Mouse (Mus musculus) MEL (cell line): Measurements from ENCODE around the gene Tspan4. TPM values are rescaled to one million over a fixed set of nuclear protein-coding genes. Genes with fewer than 3 reads are reported as not detected.

Source experiments
- DNase-seq: peaks from one replicate; pipeline ENCODE4 v3.0.0; 2011; ENCODE audit warnings: low read depth, low spot score
- H3K27ac ChIP-seq: 2 replicates; pipeline ENCODE4 v1.5.1; 2012; ENCODE audit warnings: low read depth, mild to moderate bottlenecking, control low read depth, low read length, moderate library complexity; ENCODE audit not compliant: control insufficient read depth
- H3K27me3 ChIP-seq, 2 experiments: fragments of 150-350 bp in 1 of 2; sonication (generic) in 1 of 2; 2 replicates each; pipeline ENCODE4 v1.6.1; 2012; ENCODE audit warnings: low read length in 2 of 2, mild to moderate bottlenecking in 2 of 2, improper control_type of control experiment in 1 of 2, moderate library complexity in 1 of 2; ENCODE audit not compliant: insufficient read depth in 2 of 2, control insufficient read depth in 1 of 2
- H3K36me3 ChIP-seq, 2 experiments: 2 replicates each; pipeline ENCODE4 v1.6.1; 2012 to 2014; ENCODE audit warnings: low read length in 2 of 2, improper control_type of control experiment in 1 of 2, inconsistent platforms in 1 of 2, mild to moderate bottlenecking in 1 of 2; ENCODE audit not compliant: insufficient read depth in 2 of 2, control insufficient read depth in 1 of 2
- H3K4me1 ChIP-seq, 2 experiments: fragments of 150-350 bp in 1 of 2; sonication (generic) in 1 of 2; 2 replicates each; pipeline ENCODE4 v1.6.1; 2012; ENCODE audit warnings: low read length in 2 of 2, improper control_type of control experiment in 1 of 2, mild to moderate bottlenecking in 1 of 2; ENCODE audit not compliant: insufficient read depth in 2 of 2, control insufficient read depth in 1 of 2
- H3K4me3 ChIP-seq, 2 experiments: fragments of 150-350 bp in 1 of 2; sonication (generic) in 1 of 2; 2 replicates each; pipeline ENCODE4 v1.5.1; 2012; ENCODE audit warnings: low read depth in 2 of 2, low read length in 2 of 2, mild to moderate bottlenecking in 2 of 2, moderate library complexity in 2 of 2, control low read depth in 1 of 2, improper control_type of control experiment in 1 of 2; ENCODE audit not compliant: control insufficient read depth in 1 of 2, insufficient read depth in 1 of 2
- H3K79me2 ChIP-seq: 2 replicates; pipeline ENCODE4 v1.6.1; 2012; ENCODE audit warnings: mild to moderate bottlenecking, low read length, moderate library complexity; ENCODE audit not compliant: control insufficient read depth, poor library complexity, insufficient read depth
- H3K9ac ChIP-seq: 2 replicates; pipeline ENCODE4 v1.6.1; 2012; ENCODE audit warnings: low read depth, mild to moderate bottlenecking, control low read depth, low read length, moderate library complexity; ENCODE audit not compliant: control insufficient read depth, poor library complexity, severe bottlenecking
- H3K9me3 ChIP-seq: fragments of 150-350 bp; sonication (generic); replicated peaks from 2 replicates; pipeline ENCODE4 v1.6.1; 2012; ENCODE audit warnings: mild to moderate bottlenecking, low read length, improper control_type of control experiment, moderate library complexity; ENCODE audit not compliant: insufficient read depth
- CHD1 ChIP-seq: IDR thresholded peaks from 2 replicates; pipeline ENCODE4 v1.6.1; 2012; ENCODE audit warnings: low read depth, mild to moderate bottlenecking, inconsistent platforms, low read length, improper control_type of control experiment
- CTCF ChIP-seq, 3 experiments: IDR thresholded peaks in 2 of 3; conservative IDR thresholded peaks in 1 of 3; 2 replicates each; pipeline ENCODE4 v1.5.1; 2011 to 2012; ENCODE audit warnings: low read length in 3 of 3, low read depth in 2 of 3, mild to moderate bottlenecking in 2 of 3, improper control_type of control experiment in 1 of 3, inconsistent platforms in 1 of 3, mixed read lengths in 1 of 3, moderate library complexity in 1 of 3; ENCODE audit not compliant: control insufficient read depth in 1 of 3, insufficient read depth in 1 of 3, poor library complexity in 1 of 3, severe bottlenecking in 1 of 3
- E2F4 ChIP-seq: IDR thresholded peaks from 2 replicates; pipeline ENCODE4 v1.6.1; 2011; ENCODE audit warnings: low read depth, low read length, improper control_type of control experiment, borderline replicate concordance
- ELF1 ChIP-seq: IDR thresholded peaks from 2 replicates; pipeline ENCODE4 v1.6.1; 2014; ENCODE audit warnings: low read depth, mild to moderate bottlenecking, inconsistent platforms, low read length, improper control_type of control experiment, moderate library complexity
- EP300 ChIP-seq, 2 experiments: IDR thresholded peaks; 2 replicates each; pipeline ENCODE4 v1.6.1; 2011; ENCODE audit warnings: improper control_type of control experiment in 2 of 2, low read length in 2 of 2, low read depth in 1 of 2, mild to moderate bottlenecking in 1 of 2
- GABPA ChIP-seq: IDR thresholded peaks from 2 replicates; pipeline ENCODE4 v1.6.1; 2012; ENCODE audit warnings: low read depth, mild to moderate bottlenecking, inconsistent platforms, low read length, improper control_type of control experiment, moderate library complexity
- GATA1 ChIP-seq: IDR thresholded peaks from 2 replicates; pipeline ENCODE4 v1.6.1; 2011; ENCODE audit warnings: low read depth, low read length, improper control_type of control experiment
- HCFC1 ChIP-seq: IDR thresholded peaks from 2 replicates; pipeline ENCODE4 v1.6.1; 2012; ENCODE audit warnings: low read depth, mild to moderate bottlenecking, inconsistent platforms, low read length, improper control_type of control experiment, moderate library complexity
- MAX ChIP-seq: IDR thresholded peaks from 2 replicates; pipeline ENCODE4 v1.6.1; 2011; ENCODE audit warnings: low read length, improper control_type of control experiment
- MEF2A ChIP-seq: IDR thresholded peaks from 2 replicates; pipeline ENCODE4 v1.6.1; 2014; ENCODE audit warnings: low read depth, mild to moderate bottlenecking, inconsistent platforms, low read length, improper control_type of control experiment; ENCODE audit not compliant: poor library complexity, insufficient replicate concordance, severe bottlenecking; ENCODE audit errors: extremely low read depth
- MXI1 ChIP-seq: IDR thresholded peaks from 2 replicates; pipeline ENCODE4 v1.6.1; 2011; ENCODE audit warnings: mild to moderate bottlenecking, low read depth, low read length, improper control_type of control experiment
- MYC ChIP-seq: IDR thresholded peaks from 2 replicates; pipeline ENCODE4 v1.6.1; 2011; ENCODE audit warnings: low read depth, mild to moderate bottlenecking, low read length, improper control_type of control experiment, moderate library complexity
- NELFE ChIP-seq: IDR thresholded peaks from 2 replicates; pipeline ENCODE4 v1.6.1; 2011; ENCODE audit warnings: low read depth, low read length, improper control_type of control experiment
- NRF1 ChIP-seq: IDR thresholded peaks from 2 replicates; pipeline ENCODE4 v1.6.1; 2014; ENCODE audit warnings: low read depth, mild to moderate bottlenecking, inconsistent platforms, low read length, improper control_type of control experiment, moderate library complexity; ENCODE audit not compliant: poor library complexity, insufficient read depth, severe bottlenecking
- POLR2A ChIP-seq, 2 experiments: IDR thresholded peaks; 2 replicates each; pipeline ENCODE4 v1.6.1; 2011 to 2012; ENCODE audit warnings: low read length in 2 of 2, mild to moderate bottlenecking in 2 of 2, control low read depth in 1 of 2, improper control_type of control experiment in 1 of 2, low read depth in 1 of 2, moderate library complexity in 1 of 2; ENCODE audit not compliant: control insufficient read depth in 1 of 2, insufficient read depth in 1 of 2, poor library complexity in 1 of 2
- POLR2AphosphoS5 ChIP-seq: IDR thresholded peaks from 2 replicates; pipeline ENCODE4 v1.6.1; 2012; ENCODE audit warnings: low read depth, borderline replicate concordance, mild to moderate bottlenecking, inconsistent platforms, low read length, moderate library complexity, mixed read lengths
- RAD21 ChIP-seq: IDR thresholded peaks from 2 replicates; pipeline ENCODE4 v1.6.1; 2011; ENCODE audit warnings: mild to moderate bottlenecking, low read depth, low read length, improper control_type of control experiment
- SMC3 ChIP-seq: IDR thresholded peaks from 2 replicates; pipeline ENCODE4 v1.6.1; 2011; ENCODE audit warnings: low read depth, low read length, improper control_type of control experiment
- TAL1 ChIP-seq: IDR thresholded peaks from 2 replicates; pipeline ENCODE4 v1.6.1; 2012; ENCODE audit warnings: mild to moderate bottlenecking, inconsistent platforms, low read length, moderate library complexity, mixed read lengths
- TCF12 ChIP-seq: IDR thresholded peaks from 2 replicates; pipeline ENCODE4 v1.6.1; 2014; ENCODE audit warnings: low read depth, mild to moderate bottlenecking, inconsistent platforms, low read length, improper control_type of control experiment, moderate library complexity
- USF2 ChIP-seq, 2 experiments: IDR thresholded peaks; 2 replicates each; pipeline ENCODE4 v1.6.1; 2011 to 2012; ENCODE audit warnings: improper control_type of control experiment in 2 of 2, low read length in 2 of 2, borderline replicate concordance in 1 of 2, inconsistent platforms in 1 of 2, low read depth in 1 of 2, mild to moderate bottlenecking in 1 of 2; ENCODE audit not compliant: insufficient read depth in 1 of 2
- ZC3H11A ChIP-seq: IDR thresholded peaks from 2 replicates; pipeline ENCODE4 v1.6.1; 2012; ENCODE audit warnings: low read depth, mild to moderate bottlenecking, inconsistent platforms, low read length, improper control_type of control experiment
- ZMIZ1 ChIP-seq: IDR thresholded peaks from 2 replicates; pipeline ENCODE4 v1.6.1; 2012; ENCODE audit warnings: low read depth, mild to moderate bottlenecking, inconsistent platforms, low read length, improper control_type of control experiment, moderate library complexity
- polyA plus RNA-seq, 2 experiments: library from polyadenylated mRNA; stranded (reverse) in 1 of 2; unstranded in 1 of 2; fragments of >175 nt in 1 of 2; fragments of >200 nt in 1 of 2; gene quantifications; 2 replicates each; pipeline versions ENCODE4 v1.2.1 to v1.2.4; 2012; ENCODE audit warnings: low replicate concordance in 2 of 2, low read depth in 1 of 2; ENCODE audit not compliant: insufficient read length in 2 of 2, insufficient read depth in 1 of 2, missing spikeins in 1 of 2
- total RNA-seq: library from RNA; depleted of rRNA; stranded (reverse); fragments of 300-350 nt; gene quantifications from 2 replicates; pipeline ENCODE4 v1.2.3, GENCODE M21; 2012

Gene Tspan4
- total and polyA plus RNA-seq, 3 experiments: 97.9 to 110 TPM; not detected in 1

GRCm38 (mm10) chr7:141442199-141442598, 32.8 kb upstream of the Tspan4 start:
- Histone ChIP-seq H3K9ac (peak overlapping the region; percentile 83), H3K4me1 (peaks cover 0 to 15% of the 10 kb centered on the region in 2 experiments; a peak in 2 of 4 replicates), H3K27ac (no peak overlapping the region), H3K36me3 (peaks cover 0 to 13% of the 10 kb centered on the region in 2 experiments; a peak in 3 of 4 replicates), H3K79me2 (peaks cover 22% of the 10 kb centered on the region), H3K4me3 (no peak overlapping the region), H3K9me3 (no peaks in the 10 kb centered on the region), H3K27me3 (no peaks in the 10 kb centered on the region)
- TF ChIP-seq CHD1: no peak
- no peak for TF ChIP-seq MAX
- no peak for DNase-seq

- peak overlapping the region; percentile 59 for H3K27ac ChIP-seq
- peak; percentile 55 to 65 (median 60) for TF ChIP-seq CTCF (IDR thresholded peaks at IDR 0.05 in 2 of 3, conservative IDR thresholded peaks at IDR 0.05 in 1 of 3; ENCODE audit: control insufficient read depth in 1 of 3, insufficient read depth in 1 of 3, low read depth in 2 of 3, low read length in 3 of 3, poor library complexity in 1 of 3, severe bottlenecking in 1 of 3)
- TF ChIP-seq NRF1: no peak
- peak; percentile 32 for TF ChIP-seq SMC3
- peak; percentile 51 for TF ChIP-seq RAD21
- TF ChIP-seq, all 39 proteins: peak for 3
- peak; percentile 84 for DNase-seq
Observed at GRCm38 (mm10) chr7:141443081-141443821, 31.8 kb upstream of the Tspan4 start.

GRCm38 (mm10) chr7:141443828-141444237, 31.2 kb upstream of the Tspan4 start, which contains the start of gene Pidd1:
Gene Pidd1 (minus strand): TSS chr7:141444025.
- peaks cover 0 to 19% of the 10 kb centered on the region in 2 experiments; a peak in 2 of 4 replicates for H3K4me1 ChIP-seq
- H3K9ac ChIP-seq: peak within 1 kb of the TSS; percentile 88
- peak; percentile 91 for DNase-seq
- peak within 1 kb of the TSS; percentile 62 to 85 for H3K4me3 ChIP-seq
- H3K36me3 ChIP-seq: peaks cover 8 to 18% of the 10 kb centered on the region in 2 experiments
- H3K27me3 ChIP-seq: no peaks in the 10 kb centered on the region
- peaks cover 36% of the 10 kb centered on the region for H3K79me2 ChIP-seq
- H3K9me3 ChIP-seq: no peaks in the 10 kb centered on the region
- peak within 1 kb of the TSS; percentile 84 for H3K27ac ChIP-seq
- TF ChIP-seq TCF12: peak; percentile 63
- TF ChIP-seq TAL1: no peak
- TF ChIP-seq HCFC1: peak; percentile 76
- peak; percentile 99 for TF ChIP-seq E2F4
- TF ChIP-seq POLR2AphosphoS5: no peak
- TF ChIP-seq ELF1: peak; percentile 90
- TF ChIP-seq ZMIZ1: 0 out of 2 replicates have a peak, but pooled peaks have one; percentile 41
- no peak for TF ChIP-seq SMC3
- TF ChIP-seq EP300 (IDR thresholded peaks at IDR 0.05; ENCODE audit: low read depth in 1 of 2, low read length in 2 of 2): no peak
- no peak for TF ChIP-seq USF2 (IDR thresholded peaks at IDR 0.05; ENCODE audit: borderline replicate concordance in 1 of 2, insufficient read depth in 1 of 2, low read depth in 1 of 2, low read length in 2 of 2)
- no peak for TF ChIP-seq GABPA
- peak; percentile 83; the same call in 1 of the 2 replicates for TF ChIP-seq MYC
- TF ChIP-seq MEF2A: no peak
- peak; percentile 90 for TF ChIP-seq MXI1
- TF ChIP-seq POLR2A (IDR thresholded peaks at IDR 0.05; ENCODE audit: control insufficient read depth in 1 of 2, insufficient read depth in 1 of 2, low read depth in 1 of 2, low read length in 2 of 2, poor library complexity in 1 of 2): peak; percentile 66 to 91; a peak in 3 of 4 replicates
- peak; percentile 79 for TF ChIP-seq NELFE
- no peak for TF ChIP-seq ZC3H11A
- TF ChIP-seq GATA1: no peak

More at GRCm38 (mm10) chr7:141443081-141443821, 31.8 kb upstream of the Tspan4 start:
- Histone ChIP-seq H3K79me2 (peaks cover 30% of the 10 kb centered on the region), H3K4me1 (peaks cover 0 to 15% of the 10 kb centered on the region in 2 experiments; a peak in 2 of 4 replicates), H3K27me3 (no peaks in the 10 kb centered on the region), H3K9me3 (no peaks in the 10 kb centered on the region), H3K36me3 (peaks cover 2 to 13% of the 10 kb centered on the region in 2 experiments), H3K9ac (peak overlapping the region; percentile 83), H3K4me3 (peak overlapping the region; percentile 62 to 85)
